Mouse (Mus musculus) limb, embryonic 13.5 days (tissue): Measurements from ENCODE around the gene Surf4. TPM values are rescaled to one million over a fixed set of nuclear protein-coding genes. Genes with fewer than 3 reads are reported as not detected.

Experiments
- ATAC-seq: fragments of 200-750 bp; cut with Nextera tagmentation; 2 replicates; pipeline ENCODE4 v1.8.0; 2017; ENCODE audit warnings: low read depth, moderate number of reproducible peaks, moderate TSS enrichment; ENCODE audit not compliant: low FRiP score
- H3K27ac ChIP-seq: fragments of 300-500 bp; sonication (generic); 2 replicates; pipeline ENCODE4 v1.5.1; 2015; ENCODE audit warnings: inconsistent platforms, mild to moderate bottlenecking, moderate library complexity
- H3K27me3 ChIP-seq: fragments of 300-500 bp; sonication (generic); 2 replicates; pipeline ENCODE4 v1.6.1; 2015; ENCODE audit warnings: mild to moderate bottlenecking, inconsistent platforms
- H3K36me3 ChIP-seq: fragments of 300-500 bp; sonication (generic); 2 replicates; pipeline ENCODE4 v1.6.1; 2015; ENCODE audit warnings: inconsistent platforms, mild to moderate bottlenecking, moderate library complexity
- H3K4me1 ChIP-seq: fragments of 300-500 bp; sonication (generic); 2 replicates; pipeline ENCODE4 v1.6.1; 2015; ENCODE audit warnings: inconsistent platforms
- H3K4me2 ChIP-seq: fragments of 300-500 bp; sonication (generic); replicated peaks from 2 replicates; pipeline ENCODE4 v1.6.1; 2015; ENCODE audit warnings: inconsistent platforms, mild to moderate bottlenecking, moderate library complexity
- H3K4me3 ChIP-seq: fragments of 300-500 bp; sonication (generic); 2 replicates; pipeline ENCODE4 v1.5.1; 2015; ENCODE audit warnings: moderate library complexity, mild to moderate bottlenecking, inconsistent platforms
- H3K9ac ChIP-seq: fragments of 300-500 bp; sonication (generic); 2 replicates; pipeline ENCODE4 v1.6.1; 2015; ENCODE audit warnings: mild to moderate bottlenecking, inconsistent platforms
- H3K9me3 ChIP-seq: fragments of 300-500 bp; sonication (generic); 2 replicates; pipeline ENCODE4 v1.6.1; 2016; ENCODE audit warnings: inconsistent platforms
- WGBS: fragments of 180-500 bp; shearing (Covaris S2); methylation state at CpG from one replicate; pipeline ENCODE4 v1.1.7; 2015; 5-methylcytosine and 5-hydroxymethylcytosine counted together
- polyA plus RNA-seq: library from polyadenylated mRNA; unstranded; fragments of >200 nt; fragmentation: Nextera tagmentation; extraction: Ambion mirVana; gene quantifications from 2 replicates; pipeline ENCODE4 v1.2.1, GENCODE M21; 2015

Surf4 gene
- polyA plus RNA-seq, 1 experiment from 2014 or later: 280 TPM

DNA sequence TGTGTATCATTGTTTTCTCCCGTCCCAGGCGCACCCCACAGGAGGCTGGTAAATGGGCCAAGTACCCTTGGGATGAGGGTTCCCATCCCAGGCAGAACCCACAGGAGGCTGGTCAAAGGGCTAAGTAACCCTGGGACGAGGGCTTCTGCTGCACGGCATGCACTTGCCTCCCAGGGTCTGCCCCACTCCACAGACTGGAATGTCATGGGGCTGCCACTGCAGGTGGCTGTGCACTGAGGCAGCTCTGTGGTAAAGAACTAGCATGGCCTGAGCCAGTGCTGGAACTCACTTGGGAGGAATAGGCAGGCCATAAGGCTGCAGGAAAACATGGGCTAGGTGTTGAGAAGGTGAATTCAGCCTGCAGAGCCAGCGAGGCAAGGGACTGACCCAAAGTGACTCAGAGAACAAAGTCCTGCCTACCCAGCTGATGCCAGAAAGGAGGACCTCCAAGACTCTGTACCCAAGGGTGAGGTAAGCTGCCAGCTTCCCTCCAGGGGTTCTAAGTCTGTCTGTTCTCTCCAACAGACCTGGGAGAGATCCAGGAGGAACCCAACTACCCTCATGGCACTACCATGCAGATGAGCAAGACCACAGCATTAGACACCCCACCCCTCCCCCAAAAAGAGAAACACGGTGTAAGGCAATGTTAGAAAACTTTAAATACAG lies 13.4 kb downstream of the Surf4 start:
- 85% methylated on average over 6 of the region's 6 CpGs for WGBS

DNA sequence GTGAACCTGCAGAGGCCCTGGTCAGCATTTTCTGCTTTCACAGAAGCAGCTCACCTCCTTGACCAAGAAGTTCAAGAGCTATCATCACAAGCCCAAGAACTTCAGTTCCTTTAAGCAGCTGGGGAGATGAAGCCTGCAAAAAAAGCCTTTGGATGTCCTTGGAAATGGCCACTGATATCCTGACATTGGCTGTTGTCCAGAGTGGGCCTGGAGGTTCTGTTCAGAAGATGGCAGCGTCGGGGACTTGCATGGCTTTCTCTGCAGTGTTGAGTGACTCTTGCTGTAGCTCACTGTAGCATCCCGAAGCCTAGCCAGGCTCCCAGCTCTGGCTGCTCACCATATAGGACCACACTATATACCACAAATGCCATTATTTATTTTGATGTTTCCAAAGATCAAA lies 14.0 kb downstream of the Surf4 start:
- H3K4me3 ChIP-seq: no peak overlapping the region
- 85% methylated on average over 3 of the region's 3 CpGs for WGBS

More for the DNA sequence above, 13.4 kb downstream of the Surf4 start:
- H3K4me3 ChIP-seq: no peak overlapping the region
- H3K27ac ChIP-seq: no peak overlapping the region; the same call in 1 of the 2 replicates
- H3K4me1 ChIP-seq: peaks cover 23% of the 10 kb centered on the region
- no peak overlapping the region for H3K9ac ChIP-seq
- H3K36me3 ChIP-seq: peaks cover 76% of the 10 kb centered on the region
- H3K9me3 ChIP-seq: no peaks in the 10 kb centered on the region
- H3K27me3 ChIP-seq: no peaks in the 10 kb centered on the region
- H3K4me2 ChIP-seq: no peak overlapping the region
- no peak for ATAC-seq

DNA sequence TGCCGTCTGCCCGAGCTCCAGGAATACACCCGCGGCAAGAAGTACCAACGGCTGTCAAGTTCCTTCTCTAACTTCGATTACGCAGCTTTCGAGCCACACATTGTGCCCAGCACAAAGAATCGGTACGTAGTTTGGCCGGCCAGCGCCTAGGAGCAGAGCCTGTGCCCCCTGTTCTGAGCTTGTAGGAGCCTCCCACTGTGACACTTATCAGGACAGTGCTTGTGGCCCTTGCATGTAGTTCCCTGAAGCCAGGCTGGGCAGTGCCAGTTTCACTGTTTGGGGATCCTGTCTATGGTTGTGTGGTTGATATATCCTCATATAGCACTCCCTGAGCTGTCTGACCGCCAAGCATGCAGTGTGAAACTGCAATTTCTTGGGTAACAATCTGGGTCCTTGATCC lies 17.0 kb downstream of the Surf4 start:
- Histone ChIP-seq H3K9ac (peak overlapping the region; percentile 87), H3K27me3 (no peaks in the 10 kb centered on the region), H3K36me3 (peaks cover 70% of the 10 kb centered on the region), H3K27ac (peak overlapping the region; percentile 69; the same call in 1 of the 2 replicates), H3K9me3 (no peaks in the 10 kb centered on the region), H3K4me3 (peak overlapping the region; percentile 68), H3K4me1 (peaks cover 45% of the 10 kb centered on the region), H3K4me2 (peak overlapping the region; percentile 98)
- no peak for ATAC-seq
- WGBS: 2% methylated on average over 13 of the region's 13 CpGs

More for the DNA sequence above, 14.0 kb downstream of the Surf4 start:
- no peaks in the 10 kb centered on the region for H3K27me3 ChIP-seq
- no peak overlapping the region for H3K9ac ChIP-seq
- no peak overlapping the region for H3K4me2 ChIP-seq
- H3K36me3 ChIP-seq: peaks cover 70% of the 10 kb centered on the region
- no peak for ATAC-seq
- H3K4me1 ChIP-seq: peaks cover 29% of the 10 kb centered on the region
- H3K27ac ChIP-seq: no peak overlapping the region
- H3K9me3 ChIP-seq: no peaks in the 10 kb centered on the region

- Histone ChIP-seq H3K27me3 (no peaks in the 10 kb centered on the region), H3K4me1 (peaks cover 47% of the 10 kb centered on the region), H3K36me3 (peaks cover 68% of the 10 kb centered on the region), H3K4me2 (peak within 1 kb of the TSS; percentile 98), H3K4me3 (peak within 1 kb of the TSS; percentile 68), H3K9ac (peak within 1 kb of the TSS; percentile 87), H3K27ac (peak within 1 kb of the TSS; percentile 69; the same call in 1 of the 2 replicates), H3K9me3 (no peaks in the 10 kb centered on the region)
- WGBS: 2% methylated on average over 47 of the region's 47 CpGs
- ATAC-seq: peak; percentile 75
Measured at GRCm38 (mm10) chr2:26915927-26916728, 17.6 kb downstream of the Surf4 start, which contains the start of the genes Surf2 and Surf1. TSS of gene Surf2 (plus strand) at chr2:26916367. TSS of gene Surf1 (minus strand) at chr2:26916530.

- H3K4me1 ChIP-seq: peaks cover 51% of the 10 kb centered on the region
- H3K4me2 ChIP-seq: peak overlapping the region; percentile 98
- H3K9ac ChIP-seq: no peak overlapping the region
- WGBS: 55% methylated on average over 8 of the region's 8 CpGs
- peak overlapping the region; percentile 68; the same call in 1 of the 2 replicates for H3K4me3 ChIP-seq
- no peaks in the 10 kb centered on the region for H3K9me3 ChIP-seq
- peaks cover 50% of the 10 kb centered on the region for H3K36me3 ChIP-seq
- no peaks in the 10 kb centered on the region for H3K27me3 ChIP-seq
- ATAC-seq: no peak
- H3K27ac ChIP-seq: no peak overlapping the region
Measured at GRCm38 (mm10) chr2:26914148-26914941, 19.4 kb downstream of the Surf4 start.

- WGBS: 83% methylated on average over 17 of the region's 17 CpGs
- H3K36me3 ChIP-seq: peaks cover 44% of the 10 kb centered on the region
- H3K27ac ChIP-seq: no peak overlapping the region
- H3K4me2 ChIP-seq: no peak overlapping the region
- no peaks in the 10 kb centered on the region for H3K27me3 ChIP-seq
- peaks cover 59% of the 10 kb centered on the region for H3K4me1 ChIP-seq
- no peaks in the 10 kb centered on the region for H3K9me3 ChIP-seq
- no peak overlapping the region for H3K4me3 ChIP-seq
- ATAC-seq: no peak
- no peak overlapping the region for H3K9ac ChIP-seq
Measured at GRCm38 (mm10) chr2:26913416-26914147, 20.1 kb downstream of the Surf4 start.

- H3K27me3 ChIP-seq: no peaks in the 10 kb centered on the region
- no peak for ATAC-seq
- H3K9ac ChIP-seq: peak overlapping the region; percentile 100
- WGBS: 66% methylated on average over 5 of the region's 5 CpGs
- H3K36me3 ChIP-seq: peaks cover 47% of the 10 kb centered on the region
- H3K27ac ChIP-seq: no peak overlapping the region
- H3K4me1 ChIP-seq: peaks cover 53% of the 10 kb centered on the region
- peak overlapping the region; percentile 91 for H3K4me3 ChIP-seq
- no peaks in the 10 kb centered on the region for H3K9me3 ChIP-seq
- peak overlapping the region; percentile 100 for H3K4me2 ChIP-seq
Measured at GRCm38 (mm10) chr2:26912253-26912770, 21.4 kb downstream of the Surf4 start.

DNA sequence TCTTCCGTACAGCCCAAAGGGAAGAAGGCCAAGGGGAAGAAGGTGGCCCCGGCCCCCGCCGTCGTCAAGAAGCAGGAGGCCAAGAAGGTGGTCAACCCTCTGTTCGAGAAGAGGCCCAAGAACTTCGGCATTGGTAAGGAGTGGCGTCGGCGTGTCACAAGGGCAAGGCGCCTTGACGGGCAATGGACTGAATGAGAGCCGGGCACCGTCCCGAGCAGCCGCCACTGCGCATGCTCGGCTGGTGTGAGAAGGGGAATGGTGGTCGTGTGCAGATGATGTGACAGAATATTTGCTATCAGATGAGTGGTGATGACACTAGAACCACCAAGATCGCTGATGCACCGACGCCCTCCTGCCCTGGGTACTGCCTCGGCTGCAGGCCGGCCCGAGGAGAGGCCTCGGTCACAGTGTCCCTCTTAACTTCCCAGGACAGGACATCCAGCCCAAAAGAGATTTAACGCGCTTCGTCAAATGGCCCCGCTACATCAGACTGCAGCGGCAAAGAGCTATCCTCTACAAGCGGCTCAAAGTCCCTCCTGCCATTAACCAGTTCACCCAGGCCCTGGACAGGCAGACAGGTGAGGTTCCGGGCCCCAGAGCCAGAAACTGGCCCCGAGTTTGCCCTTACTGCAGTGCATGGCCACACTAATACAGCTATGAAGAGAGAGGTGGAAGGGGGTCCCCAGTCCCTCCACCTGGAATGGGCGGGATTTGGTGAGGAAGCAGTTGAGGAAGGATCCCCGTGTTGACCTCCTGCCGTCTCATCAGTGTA lies 22.5 kb downstream of the Surf4 start:
- peaks cover 45% of the 10 kb centered on the region for H3K4me1 ChIP-seq
- WGBS: under 1% methylated on average over 37 of the region's 37 CpGs
- peak; percentile 41 for ATAC-seq
- peak overlapping the region; percentile 93 for H3K27ac ChIP-seq
- no peaks in the 10 kb centered on the region for H3K27me3 ChIP-seq
- peak overlapping the region; percentile 100 for H3K9ac ChIP-seq
- H3K36me3 ChIP-seq: peaks cover 59% of the 10 kb centered on the region
- H3K4me3 ChIP-seq: peak overlapping the region; percentile 91
- peak overlapping the region; percentile 100 for H3K4me2 ChIP-seq
- H3K9me3 ChIP-seq: no peaks in the 10 kb centered on the region

- H3K4me1 ChIP-seq: peaks cover 40% of the 10 kb centered on the region
- under 1% methylated on average over 74 of the region's 74 CpGs for WGBS
- peak within 1 kb of the TSS; percentile 100 for H3K4me2 ChIP-seq
Measured at GRCm38 (mm10) chr2:26910124-26910993, 23.4 kb downstream of the Surf4 start, which contains the start of the genes Med22 and Rpl7a. TSS of gene Med22 (minus strand) at chr2:26910677. TSS of gene Rpl7a (plus strand) at chr2:26910764.

GRCm38 (mm10) chr2:26909387-26909784 lies 24.3 kb downstream of the Surf4 start:
- no peak for ATAC-seq
- Histone ChIP-seq H3K4me1 (peaks cover 31% of the 10 kb centered on the region), H3K27me3 (no peaks in the 10 kb centered on the region), H3K36me3 (peaks cover 74% of the 10 kb centered on the region), H3K4me2 (peak overlapping the region; percentile 72), H3K4me3 (peak overlapping the region; percentile 91), H3K9me3 (no peaks in the 10 kb centered on the region), H3K27ac (0 out of 2 replicates have a peak overlapping the region, but pooled peaks have one; percentile 80), H3K9ac (peak overlapping the region; percentile 88)

More at GRCm38 (mm10) chr2:26910124-26910993, 23.4 kb downstream of the Surf4 start, which contains the start of the genes Med22 and Rpl7a:
- peak within 1 kb of the TSS; percentile 93 for H3K27ac ChIP-seq
- H3K27me3 ChIP-seq: no peaks in the 10 kb centered on the region
- peak; percentile 91 for ATAC-seq
- peak within 1 kb of the TSS; percentile 100 for H3K9ac ChIP-seq
- peaks cover 67% of the 10 kb centered on the region for H3K36me3 ChIP-seq
- peak within 1 kb of the TSS; percentile 91 for H3K4me3 ChIP-seq
- H3K9me3 ChIP-seq: no peaks in the 10 kb centered on the region
